Mouse (Mus musculus): ENCODE data around the gene Adck1. TPM values are rescaled to one million over a fixed set of nuclear protein-coding genes. Genes with fewer than 3 reads are reported as not detected.
"Not testable (repeated sequence)": the region's sequence is repeated elsewhere in the genome, so short reads cannot be mapped to it uniquely, and the experiment has no call there.

Adck1 gene
- polyA plus RNA-seq, 1 experiment from 2014 or later: 18.4 TPM

- Histone ChIP-seq H3K4me1 (replicated peaks; ENCODE audit: control insufficient read depth, insufficient read depth, low read length) (no peaks in the 10 kb centered on the region; the same call in 1 of the 2 replicates), H3K4me2 (no peak overlapping the region), H3K27ac (ENCODE audit: low read depth, low read length) (no peak overlapping the region), H3K36me3 (ENCODE audit: control insufficient read depth, insufficient read depth, low read length) (no peaks in the 10 kb centered on the region), H3K9me3 (ENCODE audit: control insufficient read depth, low read length) (no peaks in the 10 kb centered on the region), H3K9ac (ENCODE audit: low read depth, low read length) (no peak overlapping the region), H3K4me3 (ENCODE audit: low read depth, low read length) (no peak overlapping the region), H3K27me3 (replicated peaks; ENCODE audit: control insufficient read depth, insufficient read depth, low read length) (no peaks in the 10 kb centered on the region)
- 91% methylated on average over 12 of the region's 12 CpGs for WGBS
- no peak for ATAC-seq (replicated peaks; ENCODE audit: low FRiP score)
- DNase-seq (ENCODE audit: low spot score): no peak
Measured at GRCm38 (mm10) chr12:88458936-88459335, 98.6 kb downstream of the Adck1 start.

GRCm38 (mm10) chr12:88459461-88459860 lies 99.1 kb downstream of the Adck1 start:
- no peak overlapping the region for H3K27ac ChIP-seq (ENCODE audit: low read depth, low read length)
- H3K4me2 ChIP-seq: no peak overlapping the region
- no peaks in the 10 kb centered on the region for H3K36me3 ChIP-seq (ENCODE audit: control insufficient read depth, insufficient read depth, low read length)
- no peak overlapping the region for H3K9ac ChIP-seq (ENCODE audit: low read depth, low read length)
- H3K4me3 ChIP-seq (ENCODE audit: low read depth, low read length): no peak overlapping the region
- no peak for DNase-seq (ENCODE audit: low spot score)
- H3K27me3 ChIP-seq (replicated peaks; ENCODE audit: control insufficient read depth, insufficient read depth, low read length): no peaks in the 10 kb centered on the region
- 54% methylated on average over 1 of the region's 1 CpGs for WGBS
- no peaks in the 10 kb centered on the region; the same call in 1 of the 2 replicates for H3K4me1 ChIP-seq (replicated peaks; ENCODE audit: control insufficient read depth, insufficient read depth, low read length)
- H3K9me3 ChIP-seq (ENCODE audit: control insufficient read depth, low read length): no peaks in the 10 kb centered on the region
- ATAC-seq (replicated peaks; ENCODE audit: low FRiP score): peak; percentile 78

- ATAC-seq (replicated peaks; ENCODE audit: low FRiP score) (no peak), DNase-seq (ENCODE audit: low spot score) (no peak)
- no peaks in the 10 kb centered on the region; the same call in 1 of the 2 replicates for H3K4me1 ChIP-seq (replicated peaks; ENCODE audit: control insufficient read depth, insufficient read depth, low read length)
- H3K4me3 ChIP-seq (ENCODE audit: low read depth, low read length): no peak overlapping the region
- WGBS: 89% methylated on average over 6 of the region's 6 CpGs
- H3K27me3 ChIP-seq (replicated peaks; ENCODE audit: control insufficient read depth, insufficient read depth, low read length): no peaks in the 10 kb centered on the region
- H3K9me3 ChIP-seq (ENCODE audit: control insufficient read depth, low read length): no peaks in the 10 kb centered on the region
- H3K27ac ChIP-seq (ENCODE audit: low read depth, low read length): no peak overlapping the region
- no peak overlapping the region for H3K9ac ChIP-seq (ENCODE audit: low read depth, low read length)
- H3K36me3 ChIP-seq (ENCODE audit: control insufficient read depth, insufficient read depth, low read length): no peaks in the 10 kb centered on the region
- H3K4me2 ChIP-seq: no peak overlapping the region
Measured at GRCm38 (mm10) chr12:88461026-88461425, 100.7 kb downstream of the Adck1 start.

- H3K4me2 ChIP-seq: no peak overlapping the region
- H3K9ac ChIP-seq (ENCODE audit: low read depth, low read length): no peak overlapping the region
- H3K27me3 ChIP-seq (replicated peaks; ENCODE audit: control insufficient read depth, insufficient read depth, low read length): no peaks in the 10 kb centered on the region
- H3K4me1 ChIP-seq (replicated peaks; ENCODE audit: control insufficient read depth, insufficient read depth, low read length): no peaks in the 10 kb centered on the region
- ATAC-seq (replicated peaks; ENCODE audit: low FRiP score) (no peak), DNase-seq (ENCODE audit: low spot score) (no peak)
- 83% methylated on average over 10 of the region's 10 CpGs for WGBS
- no peaks in the 10 kb centered on the region for H3K36me3 ChIP-seq (ENCODE audit: control insufficient read depth, insufficient read depth, low read length)
- no peaks in the 10 kb centered on the region for H3K9me3 ChIP-seq (ENCODE audit: control insufficient read depth, low read length)
- H3K4me3 ChIP-seq (ENCODE audit: low read depth, low read length): no peak overlapping the region
- no peak overlapping the region for H3K27ac ChIP-seq (ENCODE audit: low read depth, low read length)
Measured at GRCm38 (mm10) chr12:88463588-88464290, 103.4 kb downstream of the Adck1 start.

GRCm38 (mm10) chr12:88466801-88467200 lies 106.4 kb downstream of the Adck1 start:
- H3K9ac ChIP-seq (ENCODE audit: low read depth, low read length): no peak overlapping the region
- WGBS: 75% methylated on average over 6 of the region's 6 CpGs
- no peak overlapping the region for H3K27ac ChIP-seq (ENCODE audit: low read depth, low read length)
- no peak for DNase-seq (ENCODE audit: low spot score)
- no peaks in the 10 kb centered on the region for H3K27me3 ChIP-seq (replicated peaks; ENCODE audit: control insufficient read depth, insufficient read depth, low read length)
- no peaks in the 10 kb centered on the region for H3K36me3 ChIP-seq (ENCODE audit: control insufficient read depth, insufficient read depth, low read length)
- H3K4me1 ChIP-seq (replicated peaks; ENCODE audit: control insufficient read depth, insufficient read depth, low read length): no peaks in the 10 kb centered on the region
- no peak overlapping the region for H3K4me2 ChIP-seq
- no peaks in the 10 kb centered on the region for H3K9me3 ChIP-seq (ENCODE audit: control insufficient read depth, low read length)
- ATAC-seq (replicated peaks; ENCODE audit: low FRiP score): no peak
- H3K4me3 ChIP-seq (ENCODE audit: low read depth, low read length): no peak overlapping the region

- ATAC-seq (replicated peaks; ENCODE audit: low FRiP score): no peak
- no peaks in the 10 kb centered on the region for H3K27me3 ChIP-seq (replicated peaks; ENCODE audit: control insufficient read depth, insufficient read depth, low read length)
- 54% methylated on average over 3 of the region's 3 CpGs for WGBS
Measured at GRCm38 (mm10) chr12:88467257-88467656, 106.9 kb downstream of the Adck1 start.

GRCm38 (mm10) chr12:88467935-88468465 lies 107.6 kb downstream of the Adck1 start:
- H3K4me2 ChIP-seq: no peak overlapping the region
- no peak overlapping the region for H3K4me3 ChIP-seq (ENCODE audit: low read depth, low read length)
- no peak overlapping the region for H3K9ac ChIP-seq (ENCODE audit: low read depth, low read length)
- ATAC-seq (replicated peaks; ENCODE audit: low FRiP score) (no peak), DNase-seq (ENCODE audit: low spot score) (no peak)
- no peaks in the 10 kb centered on the region for H3K4me1 ChIP-seq (replicated peaks; ENCODE audit: control insufficient read depth, insufficient read depth, low read length)
- H3K36me3 ChIP-seq (ENCODE audit: control insufficient read depth, insufficient read depth, low read length): no peaks in the 10 kb centered on the region
- no peaks in the 10 kb centered on the region for H3K27me3 ChIP-seq (replicated peaks; ENCODE audit: control insufficient read depth, insufficient read depth, low read length)
- H3K27ac ChIP-seq (ENCODE audit: low read depth, low read length): no peak overlapping the region
- H3K9me3 ChIP-seq (ENCODE audit: control insufficient read depth, low read length): no peaks in the 10 kb centered on the region
- WGBS: 70% methylated on average over 5 of the region's 5 CpGs

More at GRCm38 (mm10) chr12:88467257-88467656, 106.9 kb downstream of the Adck1 start:
- Histone ChIP-seq H3K4me3 (ENCODE audit: low read depth, low read length) (no peak overlapping the region), H3K9ac (ENCODE audit: low read depth, low read length) (no peak overlapping the region), H3K27ac (ENCODE audit: low read depth, low read length) (no peak overlapping the region), H3K36me3 (ENCODE audit: control insufficient read depth, insufficient read depth, low read length) (no peaks in the 10 kb centered on the region), H3K9me3 (ENCODE audit: control insufficient read depth, low read length) (no peaks in the 10 kb centered on the region), H3K4me2 (no peak overlapping the region), H3K4me1 (replicated peaks; ENCODE audit: control insufficient read depth, insufficient read depth, low read length) (no peaks in the 10 kb centered on the region)
- no peak for DNase-seq (ENCODE audit: low spot score)

- H3K4me1 ChIP-seq (replicated peaks; ENCODE audit: control insufficient read depth, insufficient read depth, low read length): no peaks in the 10 kb centered on the region
- H3K4me3 ChIP-seq (ENCODE audit: low read depth, low read length): no peak overlapping the region
- H3K27me3 ChIP-seq (replicated peaks; ENCODE audit: control insufficient read depth, insufficient read depth, low read length): no peaks in the 10 kb centered on the region
- DNase-seq (ENCODE audit: low spot score) (no peak), ATAC-seq (replicated peaks; ENCODE audit: low FRiP score) (no peak)
- no peak overlapping the region for H3K4me2 ChIP-seq
- no peaks in the 10 kb centered on the region for H3K9me3 ChIP-seq (ENCODE audit: control insufficient read depth, low read length)
- WGBS: 68% methylated on average over 6 of the region's 6 CpGs
- no peak overlapping the region for H3K27ac ChIP-seq (ENCODE audit: low read depth, low read length)
- H3K9ac ChIP-seq (ENCODE audit: low read depth, low read length): no peak overlapping the region
- H3K36me3 ChIP-seq (ENCODE audit: control insufficient read depth, insufficient read depth, low read length): no peaks in the 10 kb centered on the region
Measured at GRCm38 (mm10) chr12:88468691-88469090, 108.3 kb downstream of the Adck1 start.

GRCm38 (mm10) chr12:88471884-88472283 lies 111.5 kb downstream of the Adck1 start:
- not testable (repeated sequence) for H3K9me3 ChIP-seq (ENCODE audit: control insufficient read depth, low read length); H3K36me3 ChIP-seq (ENCODE audit: control insufficient read depth, insufficient read depth, low read length); DNase-seq (ENCODE audit: low spot score); H3K9ac ChIP-seq (ENCODE audit: low read depth, low read length); H3K4me1 ChIP-seq (replicated peaks; ENCODE audit: control insufficient read depth, insufficient read depth, low read length); H3K4me2 ChIP-seq; H3K4me3 ChIP-seq (ENCODE audit: low read depth, low read length); H3K27ac ChIP-seq (ENCODE audit: low read depth, low read length); H3K27me3 ChIP-seq (replicated peaks; ENCODE audit: control insufficient read depth, insufficient read depth, low read length)
- WGBS: 54% methylated on average over 10 of the region's 10 CpGs
- ATAC-seq (replicated peaks; ENCODE audit: low FRiP score): 0 out of 2 replicates have a peak, but pooled peaks have one; percentile 21
